Mouse (Mus musculus) cerebellum, postnatal 36 days (tissue): ENCODE data around the gene Fgfr2.

ENCODE experiments used
- DNase-seq, 2 experiments: peaks; one replicate each; pipeline ENCODE4 v3.0.0; 2021 to 2022; ENCODE audit warnings: mixed read lengths in 2 of 2

Fgfr2 gene

GRCm38 (mm10) chr7:130750752-130751490 is 2372.2 kb downstream of the Fgfr2 start:
- no peak for DNase-seq

- no peak for DNase-seq
Measured at GRCm38 (mm10) chr7:130749165-130749564, 2374.0 kb downstream of the Fgfr2 start.

DNA sequence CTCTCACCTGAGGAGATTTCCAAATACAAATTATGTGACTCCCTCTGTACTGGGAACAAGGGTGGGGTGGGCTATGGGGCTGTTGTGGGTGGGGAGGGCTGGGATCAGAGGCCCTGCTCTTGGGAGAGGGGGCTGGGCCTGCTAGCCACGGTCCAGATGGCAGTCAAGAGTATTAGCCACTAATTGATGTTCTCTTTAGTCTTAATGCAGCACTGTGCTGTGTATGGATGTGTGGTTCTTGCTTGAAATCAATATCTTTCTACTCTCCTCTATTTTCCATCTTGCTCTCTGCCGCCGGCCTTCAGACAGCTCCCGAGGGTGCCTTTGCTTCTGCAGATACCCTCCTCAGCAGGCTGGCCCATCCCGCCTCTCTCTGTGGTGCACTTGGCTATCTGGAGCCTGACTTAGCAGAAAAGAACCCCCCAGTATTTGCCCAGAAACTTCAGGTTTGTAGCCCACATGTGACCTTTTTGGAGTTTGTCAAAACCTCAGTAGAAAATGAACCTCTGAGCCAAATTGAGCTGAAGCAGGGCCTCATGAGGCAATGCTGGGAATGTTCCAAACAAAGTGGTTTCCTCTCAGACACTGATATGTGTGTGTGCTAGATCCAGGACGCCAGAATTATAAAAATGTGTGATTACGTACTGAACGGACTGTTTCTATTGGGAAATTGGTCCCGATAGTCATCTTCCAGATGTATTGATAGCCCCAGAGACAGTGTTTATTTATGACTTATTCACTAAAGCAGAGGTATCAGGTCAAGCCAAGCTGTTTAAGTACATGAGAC is 2379.7 kb downstream of the Fgfr2 start:
- DNase-seq, result no peak

DNA sequence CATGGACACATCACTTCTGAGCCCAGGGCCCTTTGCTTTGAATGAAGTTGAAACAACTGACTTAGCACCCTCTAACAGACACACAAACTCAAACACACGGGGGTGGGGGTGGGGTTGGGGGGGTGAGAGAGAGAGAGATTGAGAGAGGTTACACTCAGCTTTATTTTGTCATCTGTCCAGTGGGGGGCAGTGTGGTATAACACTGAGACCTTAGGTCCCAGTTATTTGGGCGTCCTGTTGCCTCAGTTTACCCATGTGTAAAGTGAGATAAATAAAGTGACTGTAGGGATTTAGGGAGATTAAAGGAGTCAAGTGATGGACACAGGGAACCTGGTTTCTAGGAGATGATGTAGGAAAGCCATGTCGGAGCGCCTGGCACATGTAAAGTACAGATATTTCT is 2382.1 kb downstream of the Fgfr2 start:
- no peak for DNase-seq

DNA sequence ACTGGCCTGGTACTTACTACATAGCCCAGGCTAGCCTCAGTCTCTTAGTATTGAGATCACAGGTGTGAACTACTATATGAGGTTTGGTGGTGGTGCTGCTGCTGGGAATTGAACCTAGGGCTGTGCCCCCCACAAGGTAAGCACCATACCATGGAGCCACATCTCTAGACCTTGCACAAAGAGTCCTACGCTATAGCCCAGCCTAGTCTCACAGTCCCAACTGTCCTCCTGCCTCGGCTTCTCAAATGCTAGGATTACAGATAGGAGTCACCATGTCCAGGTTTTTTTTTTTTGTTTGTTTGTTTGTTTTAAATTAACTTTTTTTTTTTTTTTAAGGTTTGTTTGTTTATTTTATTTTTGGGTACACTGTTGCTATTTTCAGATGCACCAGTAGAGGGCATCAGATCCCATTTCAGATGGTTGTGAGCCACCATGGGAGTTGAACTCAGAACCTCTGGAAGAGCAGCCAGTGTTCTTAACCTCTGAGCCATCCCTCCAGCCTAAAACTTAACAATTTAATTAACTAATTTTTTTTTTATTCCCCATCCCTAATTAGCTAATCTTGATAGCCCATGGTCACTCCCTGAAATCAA is 2388.9 kb downstream of the Fgfr2 start:
- no peak for DNase-seq

GRCm38 (mm10) chr7:130733423-130733822 is 2389.7 kb downstream of the Fgfr2 start:
- DNase-seq, result no peak

- DNase-seq, result no peak
Measured at GRCm38 (mm10) chr7:130732908-130733307, 2390.2 kb downstream of the Fgfr2 start.

DNA sequence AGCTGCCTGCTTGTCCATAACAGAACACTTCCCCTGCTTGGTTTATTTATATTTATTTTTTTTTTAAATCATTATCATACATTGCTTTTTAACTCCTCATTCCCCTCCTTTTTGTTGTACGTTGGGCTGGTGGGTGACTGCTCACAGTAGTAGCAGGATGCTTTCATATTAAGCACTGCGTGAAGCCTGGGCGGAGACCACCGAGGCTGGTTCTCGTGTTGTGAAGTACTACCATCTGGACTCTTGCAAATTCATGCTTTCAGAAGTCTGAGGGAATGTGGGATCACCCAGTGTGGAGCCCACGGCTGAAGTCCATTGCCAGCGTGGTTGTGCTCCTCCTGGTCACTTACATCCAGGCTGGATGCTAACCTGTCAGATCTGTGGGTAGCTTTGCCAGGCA is 2391.4 kb downstream of the Fgfr2 start:
- no peak for DNase-seq

GRCm38 (mm10) chr7:130727560-130727959 is 2395.6 kb downstream of the Fgfr2 start:
- DNase-seq, result no peak

DNA sequence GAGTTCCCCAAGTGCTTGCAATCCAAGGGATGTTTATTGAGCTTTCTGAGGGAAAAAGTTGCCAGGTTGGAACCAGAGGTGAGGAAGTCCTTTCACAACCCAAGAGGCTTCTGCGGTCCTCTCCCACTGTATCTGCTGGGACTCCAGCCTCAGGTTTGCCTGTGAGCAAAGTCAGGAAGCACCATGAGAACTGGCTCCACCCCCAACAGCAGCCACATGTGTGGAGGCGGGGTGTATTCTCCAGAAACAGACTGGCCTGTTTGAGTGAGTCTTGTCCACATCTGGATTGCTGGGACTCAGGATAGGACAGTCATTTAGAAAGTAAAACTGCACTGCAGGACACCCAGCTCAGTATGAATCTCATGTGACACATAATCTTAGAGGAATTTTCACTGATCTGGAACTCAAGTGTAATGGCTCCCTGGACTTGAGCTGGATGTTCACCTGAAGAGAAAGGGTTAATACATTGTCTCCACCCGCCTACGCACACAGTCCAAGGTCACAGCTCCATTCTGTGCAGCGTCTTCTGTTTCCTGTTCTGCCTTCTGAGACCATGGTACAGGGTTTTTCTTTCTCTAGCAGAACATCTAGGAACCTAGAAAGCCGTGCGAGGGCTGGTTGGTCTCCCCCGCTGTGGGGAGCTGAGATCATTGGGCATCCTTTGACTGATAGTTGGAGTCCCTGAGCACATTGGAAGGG is 2396.3 kb downstream of the Fgfr2 start:
- DNase-seq, result no peak

DNA sequence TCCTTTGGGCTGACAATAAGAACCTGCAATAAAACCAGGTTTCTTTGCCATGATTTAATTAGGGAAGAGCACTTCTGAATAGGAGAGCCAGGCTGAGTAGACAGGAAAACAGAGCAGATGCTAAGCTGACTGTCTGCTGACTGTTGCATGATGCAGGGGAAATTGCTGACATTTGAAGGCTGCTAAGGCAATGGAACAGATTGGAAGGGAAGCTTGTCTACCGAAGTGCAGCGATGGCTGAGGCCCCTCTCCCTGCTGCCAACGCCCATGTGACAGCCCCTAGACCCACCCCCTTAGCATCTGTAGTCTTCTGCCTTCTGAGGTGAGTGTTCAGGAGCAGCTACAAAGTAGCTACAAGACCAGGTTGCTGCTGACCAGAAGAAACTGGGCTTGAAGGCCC is 2397.0 kb downstream of the Fgfr2 start:
- no peak for DNase-seq

DNA sequence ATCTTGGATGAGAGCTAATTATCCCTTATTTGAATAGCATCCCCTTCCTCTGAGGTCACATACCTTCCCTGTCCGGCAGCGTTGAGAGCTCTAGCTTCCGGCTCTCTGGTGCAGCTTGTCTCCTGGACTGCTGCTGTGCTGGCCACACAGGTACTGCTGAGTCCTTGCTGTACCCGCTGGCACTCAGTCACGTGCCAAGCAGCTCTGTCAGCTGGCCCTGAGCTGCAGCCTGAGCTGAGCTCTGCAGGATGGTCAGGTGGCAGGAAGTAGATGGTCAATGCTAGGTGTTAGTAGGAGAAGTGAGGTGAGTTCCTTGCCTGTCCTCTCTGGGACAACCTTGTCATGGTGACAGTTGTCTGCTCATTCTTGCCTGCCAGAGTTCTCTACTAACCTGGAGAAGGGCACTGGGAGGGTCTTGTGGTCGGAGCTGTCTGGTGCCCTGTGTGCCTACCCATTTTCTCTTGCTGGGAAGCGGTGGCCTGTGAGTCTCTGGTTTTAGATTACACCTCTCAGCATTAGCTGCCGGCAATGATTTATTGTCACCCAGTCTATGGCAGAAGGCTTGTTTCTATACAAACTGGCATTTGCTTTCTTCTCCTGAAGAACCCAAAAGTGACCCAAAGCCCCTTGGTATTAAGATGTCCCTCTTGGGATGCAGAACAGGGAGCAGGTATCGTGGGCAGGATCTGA is 2402.4 kb downstream of the Fgfr2 start:
- DNase-seq, result peak; percentile 48 to 56

DNA sequence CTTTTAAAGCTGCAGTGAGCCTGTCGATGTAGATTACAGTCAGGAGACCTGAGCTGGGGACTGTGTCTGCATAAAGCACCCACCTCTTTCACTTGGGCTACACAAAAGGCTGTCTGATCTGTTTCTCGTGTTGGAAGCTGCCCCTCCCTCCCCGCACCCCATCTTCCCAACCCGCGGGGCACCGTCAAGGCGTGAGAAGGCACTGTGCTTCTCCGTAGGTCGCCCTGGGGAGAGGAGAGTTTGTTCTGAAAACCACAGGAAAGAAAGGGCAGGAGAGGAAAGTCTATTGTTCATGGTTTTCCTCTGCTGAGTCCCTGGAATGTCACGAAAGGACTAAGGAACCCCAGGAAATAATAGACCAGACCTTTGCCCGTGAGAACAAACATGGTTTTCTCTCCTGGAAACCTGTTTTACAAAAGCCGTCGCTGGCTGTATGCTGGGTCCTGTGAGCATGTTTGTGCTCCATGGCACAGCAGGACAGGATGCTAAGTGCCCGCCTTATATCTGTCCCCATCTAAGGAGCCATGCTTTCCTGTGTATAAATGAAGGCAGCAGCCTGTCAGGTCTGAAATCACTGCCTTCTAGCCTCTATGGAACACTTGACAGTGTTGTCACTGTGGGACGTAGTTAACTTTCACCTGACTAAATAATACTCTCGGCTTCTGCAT is 2403.1 kb downstream of the Fgfr2 start:
- no peak for DNase-seq

GRCm38 (mm10) chr7:130716989-130717388 is 2406.2 kb downstream of the Fgfr2 start:
- DNase-seq, result no peak

DNA sequence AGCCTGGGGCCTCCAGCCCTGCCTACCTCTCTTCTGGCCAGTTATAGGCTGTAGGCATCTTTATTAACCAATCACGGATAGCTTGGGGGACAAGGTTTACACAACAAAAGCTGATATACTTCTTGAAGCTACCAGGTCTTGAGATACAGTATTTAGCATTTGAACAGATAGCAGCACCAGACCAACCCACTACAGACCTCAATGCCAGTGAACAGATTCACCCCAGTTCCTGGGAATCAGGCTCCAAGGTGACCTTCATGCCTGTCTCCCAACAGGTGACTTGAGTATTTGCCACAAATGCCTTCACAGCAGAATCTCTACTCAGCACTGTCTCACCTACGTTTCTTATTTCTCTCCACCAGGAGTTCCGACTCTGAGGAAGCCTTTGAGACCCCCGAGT is 2406.8 kb downstream of the Fgfr2 start:
- DNase-seq, result no peak

- peak; percentile 87 to 89 for DNase-seq
Measured at GRCm38 (mm10) chr7:130715467-130715866, 2407.7 kb downstream of the Fgfr2 start.

GRCm38 (mm10) chr7:130713319-130713718 is 2409.8 kb downstream of the Fgfr2 start:
- DNase-seq, result no peak

- no peak for DNase-seq
Measured at GRCm38 (mm10) chr7:130711851-130712250, 2411.3 kb downstream of the Fgfr2 start.

DNA sequence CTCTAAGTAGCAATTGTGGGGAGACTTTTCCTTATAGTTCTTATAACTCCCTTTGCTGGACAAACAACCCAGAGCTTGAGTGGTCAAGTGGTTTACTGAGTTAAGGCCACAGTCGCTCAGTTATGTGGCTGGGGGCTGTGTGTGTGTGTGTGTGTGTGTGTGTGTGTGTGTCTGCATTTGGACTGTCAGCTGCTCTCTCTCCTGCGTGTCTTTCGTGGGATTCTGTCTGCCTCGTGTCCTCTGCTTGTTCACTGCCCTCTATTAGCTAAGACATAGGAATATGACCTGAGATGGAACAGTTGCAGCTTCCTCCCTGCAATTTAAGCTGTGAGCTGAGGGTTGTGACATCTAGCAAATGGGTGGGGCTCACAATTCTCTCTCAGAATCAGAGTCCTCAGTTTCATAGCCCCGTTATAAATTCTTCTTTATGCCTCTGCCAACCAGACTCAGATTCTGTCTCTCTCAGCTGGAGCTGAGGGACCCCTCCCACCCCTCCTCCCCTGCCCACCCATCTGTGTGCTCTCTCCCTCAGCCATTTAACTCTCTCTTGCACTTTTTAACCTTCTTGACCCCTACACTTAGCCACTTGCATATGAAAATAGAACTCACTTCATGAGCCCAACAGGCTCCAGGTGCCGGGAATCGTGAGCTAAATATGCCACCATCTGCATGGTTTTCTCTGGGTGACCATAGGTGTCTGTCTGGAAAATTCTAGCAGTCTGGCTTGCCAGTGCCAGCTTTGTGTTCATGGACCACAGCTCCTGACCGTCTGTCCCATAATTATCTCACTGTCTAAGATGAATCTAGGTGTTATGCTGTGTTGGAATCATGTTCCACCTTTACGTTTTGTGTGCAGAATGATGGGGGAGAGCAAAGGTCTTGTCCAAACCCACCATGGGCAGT is 2413.5 kb downstream of the Fgfr2 start:
- peak; percentile 62 for DNase-seq

- no peak for DNase-seq
Measured at GRCm38 (mm10) chr7:130708940-130709339, 2414.2 kb downstream of the Fgfr2 start.

DNA sequence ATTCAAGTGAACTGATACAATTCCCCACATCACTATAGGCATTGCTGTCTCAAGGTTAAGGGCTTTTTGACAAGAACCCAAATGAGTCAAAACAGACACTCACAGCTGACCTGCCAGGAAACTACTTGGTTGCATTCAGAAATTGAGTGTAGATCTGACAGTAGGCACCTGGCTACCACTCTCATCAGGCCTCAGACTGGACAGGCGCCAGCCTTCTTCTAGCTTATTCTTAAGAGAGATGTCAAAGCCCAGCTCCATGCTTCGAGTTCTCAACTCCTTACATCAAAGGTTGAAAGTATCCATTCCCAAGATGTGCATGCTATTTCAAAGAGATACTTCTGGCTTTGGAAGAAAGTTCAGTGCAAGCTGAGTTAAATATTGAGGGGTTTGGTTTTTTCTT is 2417.9 kb downstream of the Fgfr2 start:
- peak in 1 of 2 experiments; percentile 35 for DNase-seq
